Mouse (Mus musculus) embryonic fibroblast, embryonic 13.5 days (primary cell): ENCODE data around the gene Pet100.

Experiments
- CTCF ChIP-seq: IDR thresholded peaks from 2 replicates; pipeline ENCODE4 v1.5.1; 2011; ENCODE audit warnings: mild to moderate bottlenecking, control low read depth, low read length, moderate library complexity, borderline replicate concordance; ENCODE audit not compliant: insufficient read depth
- POLR2A ChIP-seq: IDR thresholded peaks from 2 replicates; pipeline ENCODE4 v1.6.1; 2011; ENCODE audit warnings: low read depth, mild to moderate bottlenecking, control low read depth, low read length, moderate library complexity

GRCm38 (mm10) chr8:3647561-3647960 is 26.2 kb downstream of the Pet100 start:
- TF ChIP-seq POLR2A = no peak
- TF ChIP-seq CTCF = no peak
